Mouse (Mus musculus) right cerebral cortex, postnatal 10 days (tissue): ENCODE measurements at regions not wholly inside any gene's neighbourhood (a gene's known extent, or its start where the extent isn't known, plus 50 kb on each side); places are given as distances from the start of the nearest gene placed in this dataset.

Experiments used
- DNase-seq, 2 experiments: peaks; one replicate each; pipeline ENCODE4 v3.0.0; 2021; ENCODE audit warnings: low spot score in 2 of 2

DNA sequence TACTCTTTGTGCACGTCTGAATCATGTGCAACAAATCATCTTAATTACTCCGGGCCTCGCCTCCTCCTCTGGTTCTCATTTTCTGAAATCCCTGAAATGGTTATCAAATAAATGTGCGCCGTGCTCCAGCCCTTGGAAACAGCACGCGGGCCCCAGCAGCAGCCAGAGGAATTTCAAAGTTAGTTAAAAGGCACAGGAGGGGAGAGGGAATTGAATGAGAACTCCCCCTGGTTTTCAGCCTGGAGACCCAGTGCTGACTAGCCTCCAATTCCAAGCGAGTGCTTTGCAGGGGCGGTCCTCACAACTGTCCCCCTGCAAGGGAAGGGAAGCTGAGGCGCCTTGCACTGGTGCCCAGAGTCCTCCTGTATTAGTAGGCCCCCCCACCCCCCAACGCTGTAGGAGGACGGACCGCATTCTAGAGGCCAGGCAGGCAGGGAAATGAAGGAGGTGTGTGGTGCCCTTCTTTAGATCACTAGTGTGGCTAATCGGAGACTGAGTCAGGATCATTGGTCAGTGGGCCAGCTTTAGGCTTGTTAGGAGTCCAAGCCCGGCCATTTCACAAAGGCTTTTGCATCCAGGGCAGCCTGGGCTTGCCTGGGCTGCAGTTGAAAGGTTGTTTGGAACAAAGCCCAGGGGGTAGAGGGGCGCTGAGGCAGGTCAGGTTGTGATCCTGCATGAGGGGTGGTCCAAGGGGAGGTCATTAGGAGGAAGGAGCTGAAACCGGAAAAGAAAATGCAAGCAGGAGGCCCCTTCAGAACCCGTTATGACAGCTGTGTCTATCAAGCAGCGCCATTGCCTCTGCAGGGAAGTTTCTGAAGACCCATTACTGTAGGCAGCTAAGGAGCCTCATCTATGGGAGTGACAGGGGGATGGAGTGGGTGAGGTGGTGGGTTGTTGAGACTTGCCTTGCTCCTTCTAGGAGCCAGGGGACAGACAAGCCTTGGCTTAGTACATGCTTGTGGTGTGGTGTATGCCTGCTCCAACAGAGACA, 80.3 kb upstream of the Igfbp7 start:
- DNase-seq: peak in 1 of 2 experiments; percentile 43

DNA sequence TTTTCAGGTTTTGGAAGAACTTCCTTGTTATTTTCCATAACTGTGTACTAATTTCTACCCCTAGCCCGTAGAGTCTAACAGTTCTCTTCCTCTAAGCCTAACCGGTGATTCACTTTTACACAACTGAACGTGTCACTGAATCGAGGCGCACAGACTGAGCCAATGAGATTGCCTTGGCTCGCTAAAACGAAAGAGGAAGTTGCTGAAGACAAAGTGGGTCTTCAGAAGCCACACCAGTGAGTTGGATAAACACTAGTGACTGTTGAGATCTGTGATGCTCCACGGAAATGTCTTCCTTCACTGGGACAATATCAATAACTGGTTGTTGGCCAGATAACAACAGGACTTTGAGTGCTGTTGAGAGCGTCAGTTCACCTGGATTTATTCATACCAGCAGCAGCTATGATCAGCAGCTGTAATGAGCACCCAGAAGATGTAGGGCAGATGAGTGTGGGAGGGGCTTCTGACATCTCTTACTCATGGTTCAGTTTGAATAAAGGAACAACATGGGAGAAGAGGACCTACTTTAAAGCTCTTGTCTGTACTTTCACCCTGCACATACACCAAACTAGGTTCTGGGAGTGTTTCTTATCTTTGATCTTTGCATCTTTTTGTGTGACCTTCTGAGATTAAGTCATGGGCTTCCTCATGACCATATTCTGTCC, 75.3 kb upstream of the Igfbp7 start:
- no peak for DNase-seq

DNA sequence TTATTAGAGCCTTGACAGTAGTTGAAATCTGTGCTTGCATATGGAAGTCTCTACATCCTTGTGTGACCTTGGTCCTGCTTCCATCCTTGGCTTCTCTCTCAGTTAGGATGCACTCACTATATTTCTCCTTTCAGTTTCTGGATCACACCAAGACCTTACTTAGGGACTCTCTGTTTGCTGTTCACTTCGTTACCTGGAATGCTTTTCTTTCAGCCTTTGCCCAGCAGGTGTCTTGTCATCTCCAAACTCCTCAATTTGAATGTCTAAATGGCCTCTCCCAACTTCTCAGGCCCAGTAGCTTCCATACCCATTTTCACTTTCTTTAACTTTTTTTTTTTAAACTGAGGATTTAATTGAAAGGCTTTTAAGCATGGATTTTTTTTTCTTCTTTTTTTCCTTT, 74.0 kb upstream of the Igfbp7 start:
- DNase-seq: no peak

DNA sequence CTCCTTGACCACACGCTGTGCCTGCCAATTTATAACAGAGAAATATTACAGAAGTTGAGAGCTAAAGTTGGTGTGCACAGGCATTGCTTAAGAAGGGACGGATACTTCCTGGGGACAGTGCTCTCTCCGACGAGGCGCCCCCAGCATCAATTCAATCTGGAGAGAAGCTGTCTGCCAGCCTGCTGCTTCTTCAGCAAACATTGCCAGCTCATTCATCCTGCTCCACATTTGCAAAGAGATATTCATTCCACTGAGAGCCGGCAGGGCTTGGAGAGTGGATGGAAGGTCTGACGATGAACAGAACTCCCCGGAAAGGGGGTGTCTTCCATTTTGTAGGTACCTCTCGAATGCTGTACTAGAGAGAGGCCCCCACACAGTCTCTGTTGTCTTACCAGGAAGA, 70.0 kb upstream of the Igfbp7 start:
- peak; percentile 57 to 67 for DNase-seq

DNA sequence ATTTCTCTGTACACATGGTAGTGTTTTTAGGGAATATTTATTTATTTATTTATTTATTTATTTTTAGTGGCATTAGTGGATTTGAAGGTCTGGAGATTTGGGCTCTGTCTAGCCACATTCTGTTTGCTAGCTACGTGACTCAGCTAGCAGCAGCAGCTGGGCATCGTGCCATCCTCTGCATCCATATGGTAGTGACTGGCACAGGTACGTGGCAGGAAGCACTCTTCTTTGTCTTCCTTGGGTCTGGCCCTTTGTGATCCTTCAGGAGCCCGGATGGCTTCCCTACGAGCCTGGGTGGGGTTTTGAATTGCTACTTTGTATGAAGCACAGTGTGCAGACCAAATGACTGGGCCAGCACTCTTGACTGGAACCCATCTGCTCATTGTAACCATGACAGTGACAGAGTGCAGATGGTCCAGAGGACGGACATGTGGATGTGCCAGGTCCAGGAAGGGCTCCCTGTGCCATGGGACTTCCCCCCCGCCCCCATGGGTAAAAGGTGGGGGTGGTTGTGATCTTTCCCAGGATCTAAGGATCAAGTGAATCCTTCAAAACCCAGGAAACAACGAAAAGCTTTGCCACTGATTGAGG, 66.2 kb upstream of the Igfbp7 start:
- DNase-seq: no peak

DNA sequence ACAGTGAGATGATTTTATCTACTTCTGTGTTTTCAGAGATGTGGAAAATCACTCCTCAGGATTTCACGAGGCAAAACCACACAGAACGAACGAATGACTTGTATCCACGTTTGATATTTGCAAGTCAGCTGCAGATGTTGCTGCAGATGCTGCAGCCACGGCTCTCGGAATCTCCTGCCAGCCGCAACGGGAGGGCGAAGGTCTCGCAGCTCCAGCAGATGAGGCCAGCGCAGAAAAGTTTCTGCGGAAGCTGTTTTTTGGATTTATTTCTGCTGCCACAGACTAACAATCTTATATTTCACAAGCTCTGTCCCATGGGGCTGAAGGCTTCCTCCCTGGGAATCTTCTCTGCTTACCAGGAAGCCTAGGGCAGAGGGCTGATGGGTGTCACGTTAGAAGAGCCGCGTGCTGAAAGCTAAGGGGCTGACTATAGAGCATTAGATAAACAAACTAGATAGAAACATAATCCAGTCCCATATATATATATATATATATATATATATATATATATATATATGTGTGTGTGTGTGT, 61.5 kb upstream of the Igfbp7 start:
- no peak for DNase-seq

DNA sequence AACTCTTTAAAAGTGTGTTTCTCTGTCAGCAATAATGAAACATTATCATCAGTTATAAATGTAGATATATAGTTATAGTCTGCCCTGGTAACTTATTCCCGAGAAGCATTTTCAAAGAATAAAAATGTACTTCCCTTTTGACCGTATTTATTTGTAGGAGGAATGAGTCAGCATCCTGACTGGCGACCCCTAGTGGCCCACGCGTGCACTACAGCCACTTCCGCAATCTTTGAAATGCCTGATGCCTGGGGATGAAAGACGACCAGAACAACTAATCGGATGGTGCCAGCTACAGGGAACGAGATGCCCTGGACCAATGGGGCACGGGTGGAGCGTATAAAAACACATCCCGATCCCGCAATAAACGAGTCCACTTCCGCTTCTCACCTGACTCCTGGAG, 60.6 kb upstream of the Igfbp7 start:
- peak in 1 of 2 experiments; percentile 53 for DNase-seq

DNA sequence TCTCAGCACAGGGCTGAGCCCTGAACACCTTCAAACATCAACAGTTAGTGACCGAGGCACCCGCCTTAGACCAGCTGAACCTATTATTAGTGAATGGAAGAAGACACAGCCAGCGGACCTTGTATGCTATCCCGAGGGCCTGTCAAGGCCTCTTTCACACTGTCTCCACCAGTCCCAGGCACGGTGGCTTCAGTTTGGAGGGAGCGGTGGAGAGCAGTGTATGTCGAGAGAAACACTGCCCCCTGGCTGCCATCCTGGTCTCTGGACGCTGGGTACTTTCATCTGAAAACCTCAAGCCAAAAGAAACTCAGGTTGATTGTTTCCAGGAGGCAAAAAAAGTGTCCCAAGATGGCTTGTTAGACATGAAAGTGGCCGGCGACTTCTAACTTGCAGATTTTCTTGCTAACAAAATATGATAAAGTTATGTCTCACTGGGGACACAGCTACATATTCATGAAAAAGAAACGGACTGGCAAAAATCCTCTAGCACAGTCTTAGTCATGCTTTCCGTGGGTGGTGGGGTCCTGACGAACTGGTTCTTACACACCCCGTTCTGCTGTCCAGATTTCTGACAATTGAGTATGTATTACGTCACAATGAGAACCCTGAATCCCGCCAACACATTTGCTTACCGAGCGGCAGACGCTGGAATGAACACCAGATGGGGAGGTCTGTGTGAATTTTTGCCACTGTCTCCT, 57.2 kb upstream of the Igfbp7 start:
- peak; percentile 50 to 66 for DNase-seq

DNA sequence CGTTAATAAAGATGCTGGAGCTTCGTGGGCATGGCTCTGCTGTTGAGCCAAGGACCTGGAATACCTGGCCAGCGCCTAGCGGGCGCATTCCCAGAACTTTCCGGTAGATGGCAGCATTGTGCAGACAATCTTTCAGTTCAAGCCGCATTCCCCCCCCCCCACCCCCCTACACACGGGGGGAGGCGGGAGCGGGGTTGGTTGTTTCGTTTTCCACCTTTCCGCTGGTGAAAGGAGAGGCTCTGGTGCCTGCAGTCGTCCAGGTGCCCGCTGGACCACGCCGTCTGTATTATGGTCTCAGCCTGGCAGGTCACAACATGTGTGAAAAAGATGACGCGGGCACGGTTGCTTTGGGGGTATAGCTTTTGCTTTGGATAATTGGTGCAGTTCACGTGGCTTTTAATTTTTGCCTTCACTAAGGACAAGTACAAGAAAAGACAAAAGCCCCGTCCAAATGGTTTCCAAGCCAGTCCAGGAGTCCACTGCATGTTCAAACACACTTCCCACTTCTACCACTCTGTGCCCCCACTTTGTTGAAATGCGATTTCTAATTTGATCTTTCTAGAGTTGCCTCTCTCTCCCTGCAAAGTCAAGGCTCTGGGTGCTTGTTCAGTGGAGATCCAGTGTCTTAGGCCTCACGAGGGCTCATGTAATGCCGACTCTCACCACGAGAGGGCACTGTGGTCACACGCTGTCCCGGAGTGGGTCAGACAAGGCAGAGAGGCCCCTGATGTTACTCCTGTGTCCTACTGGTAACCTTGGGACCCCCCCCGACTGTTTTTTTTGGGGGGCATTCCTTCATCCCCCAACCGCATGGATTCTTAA, 52.3 kb upstream of the Igfbp7 start:
- peak; percentile 93 to 95 for DNase-seq
